Mouse (Mus musculus) ES-Bruce4 (cell line): ENCODE results near the gene Hspa1b.
A peak's percentile ranks its signal among the peaks of the same experiment; 100 is the strongest.

ENCODE experiments used
- CTCF ChIP-seq: IDR thresholded peaks from one replicate; pipeline ENCODE4 v1.8.1; 2011; ENCODE audit warnings: low read depth, low read length
- POLR2A ChIP-seq: IDR thresholded peaks from one replicate; pipeline ENCODE4 v1.8.1; 2011; ENCODE audit warnings: low read length; ENCODE audit not compliant: insufficient read depth

DNA sequence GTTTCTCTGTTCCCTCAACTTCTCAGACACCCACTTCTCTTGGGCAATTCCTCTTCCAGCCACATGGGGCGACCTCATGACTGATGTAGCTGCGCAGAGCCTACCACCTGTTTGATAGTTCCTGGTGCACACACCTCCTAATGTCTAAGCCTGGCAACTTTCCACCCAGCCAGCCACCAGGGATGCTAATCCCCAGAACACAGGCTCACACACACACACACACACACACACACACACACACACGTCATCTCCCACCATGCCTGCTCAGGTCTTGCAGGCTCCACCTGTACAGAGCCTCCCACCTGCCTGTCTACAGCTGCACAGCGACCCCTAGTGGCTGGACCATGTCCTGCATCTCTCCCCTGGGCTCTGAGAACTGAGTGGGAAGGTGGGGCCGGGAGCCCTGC, 47.1 kb downstream of the Hspa1b start:
- TF ChIP-seq POLR2A (no peak), CTCF (peak; percentile 99)
